Mouse (Mus musculus) lung, postnatal 0 days (tissue): ENCODE measurements at regions not wholly inside any gene's neighbourhood (a gene's known extent, or its start where the extent isn't known, plus 50 kb on each side); places are given as distances from the start of the nearest gene placed in this dataset.

Source experiments
- CTCF ChIP-seq: IDR thresholded peaks from 2 replicates; pipeline ENCODE4 v1.5.1; 2016; ENCODE audit warnings: antibody characterized with exemption, mild to moderate bottlenecking
- EP300 ChIP-seq: IDR thresholded peaks from 2 replicates; pipeline ENCODE4 v1.6.1; 2016; ENCODE audit warnings: antibody characterized with exemption, mild to moderate bottlenecking, control low read depth

- TF ChIP-seq CTCF (no peak), EP300 (no peak)
These were observed 267.1 kb downstream of the Prex1 start for GRCm38 (mm10) chr2:166446536-166446935.
